Mouse (Mus musculus): Measurements from ENCODE around the gene B4galt7. TPM values are rescaled to one million over a fixed set of nuclear protein-coding genes. Genes with fewer than 3 reads are reported as not detected.
"Not testable (repeated sequence)": the region's sequence is repeated elsewhere in the genome, so short reads cannot be mapped to it uniquely, and the experiment has no call there.

B4galt7 gene
- polyA plus RNA-seq, 1 experiment, result 21.2 TPM

GRCm38 (mm10) chr13:55571027-55571751 lies 28.5 kb upstream of the B4galt7 start, which contains the start of gene Fam193b:
TSS of gene Fam193b (minus strand) at chr13:55571120.
- Histone ChIP-seq H3K4me1 (ENCODE audit: control insufficient read depth, insufficient read depth, low read length) (peaks cover 5% of the 10 kb centered on the region), H3K4me3 (replicated peaks; ENCODE audit: extremely low read depth, low read depth, low read length) (peak within 1 kb of the TSS; percentile 91)
- DNase-seq, result peak; percentile 93
- no peak for TF ChIP-seq CTCF (IDR thresholded peaks at IDR 0.05; ENCODE audit: insufficient read depth, low read length)
- TF ChIP-seq POLR2A (IDR thresholded peaks at IDR 0.05; ENCODE audit: borderline replicate concordance, extremely low read depth, low read depth, low read length), result peak; percentile 45; the same call in 1 of the 2 replicates
- 2% methylated on average over 47 of the region's 47 CpGs for WGBS

- TF ChIP-seq POLR2A (IDR thresholded peaks at IDR 0.05; ENCODE audit: borderline replicate concordance, extremely low read depth, low read depth, low read length) (no peak), CTCF (IDR thresholded peaks at IDR 0.05; ENCODE audit: insufficient read depth, low read length) (no peak)
- no peak for DNase-seq
- Histone ChIP-seq H3K4me3 (replicated peaks; ENCODE audit: extremely low read depth, low read depth, low read length) (no peak overlapping the region), H3K4me1 (ENCODE audit: control insufficient read depth, insufficient read depth, low read length) (peaks cover 5% of the 10 kb centered on the region)
- 71% methylated on average over 2 of the region's 2 CpGs for WGBS
Measured at GRCm38 (mm10) chr13:55571977-55572376, 27.7 kb upstream of the B4galt7 start.

GRCm38 (mm10) chr13:55573432-55573831 lies 26.3 kb upstream of the B4galt7 start, which contains the start of gene Tmed9:
TSS of gene Tmed9 (plus strand) at chr13:55573732.
- H3K4me3 ChIP-seq (replicated peaks; ENCODE audit: extremely low read depth, low read depth, low read length), result no peak within 1 kb of the TSS
- WGBS, result 99% methylated on average over 2 of the region's 2 CpGs
- peaks cover 5% of the 10 kb centered on the region for H3K4me1 ChIP-seq (ENCODE audit: control insufficient read depth, insufficient read depth, low read length)
- DNase-seq, result no peak
- TF ChIP-seq CTCF (IDR thresholded peaks at IDR 0.05; ENCODE audit: insufficient read depth, low read length) (no peak), POLR2A (IDR thresholded peaks at IDR 0.05; ENCODE audit: borderline replicate concordance, extremely low read depth, low read depth, low read length) (no peak)

- Histone ChIP-seq H3K4me1 (ENCODE audit: control insufficient read depth, insufficient read depth, low read length) (peaks cover 4% of the 10 kb centered on the region), H3K4me3 (replicated peaks; ENCODE audit: extremely low read depth, low read depth, low read length) (no peak overlapping the region)
- TF ChIP-seq CTCF (IDR thresholded peaks at IDR 0.05; ENCODE audit: insufficient read depth, low read length) (no peak), POLR2A (IDR thresholded peaks at IDR 0.05; ENCODE audit: borderline replicate concordance, extremely low read depth, low read depth, low read length) (no peak)
- 71% methylated on average over 5 of the region's 5 CpGs for WGBS
- no peak for DNase-seq
Measured at GRCm38 (mm10) chr13:55574321-55574720, 25.4 kb upstream of the B4galt7 start.

- no peak overlapping the region for H3K4me3 ChIP-seq (replicated peaks; ENCODE audit: extremely low read depth, low read depth, low read length)
- no peaks in the 10 kb centered on the region for H3K4me1 ChIP-seq (ENCODE audit: control insufficient read depth, insufficient read depth, low read length)
- WGBS, result 61% methylated on average over 5 of the region's 5 CpGs
- TF ChIP-seq CTCF (IDR thresholded peaks at IDR 0.05; ENCODE audit: insufficient read depth, low read length) (no peak), POLR2A (IDR thresholded peaks at IDR 0.05; ENCODE audit: borderline replicate concordance, extremely low read depth, low read depth, low read length) (no peak)
- no peak for DNase-seq
Measured at GRCm38 (mm10) chr13:55575932-55576331, 23.8 kb upstream of the B4galt7 start.

- H3K4me3 ChIP-seq (replicated peaks; ENCODE audit: extremely low read depth, low read depth, low read length); H3K4me1 ChIP-seq (ENCODE audit: control insufficient read depth, insufficient read depth, low read length); DNase-seq: not testable (repeated sequence)
- 85% methylated on average over 7 of the region's 7 CpGs for WGBS
Measured at GRCm38 (mm10) chr13:55576872-55577271, 22.8 kb upstream of the B4galt7 start.

- Histone ChIP-seq H3K4me1 (ENCODE audit: control insufficient read depth, insufficient read depth, low read length) (no peaks in the 10 kb centered on the region), H3K4me3 (replicated peaks; ENCODE audit: extremely low read depth, low read depth, low read length) (no peak overlapping the region)
- TF ChIP-seq POLR2A (IDR thresholded peaks at IDR 0.05; ENCODE audit: borderline replicate concordance, extremely low read depth, low read depth, low read length) (no peak), CTCF (IDR thresholded peaks at IDR 0.05; ENCODE audit: insufficient read depth, low read length) (no peak)
- no peak for DNase-seq
- WGBS, result 71% methylated on average over 4 of the region's 4 CpGs
Measured at GRCm38 (mm10) chr13:55578086-55578485, 21.6 kb upstream of the B4galt7 start.

- Histone ChIP-seq H3K4me1 (ENCODE audit: control insufficient read depth, insufficient read depth, low read length) (no peaks in the 10 kb centered on the region; the same call in 1 of the 2 replicates), H3K4me3 (replicated peaks; ENCODE audit: extremely low read depth, low read depth, low read length) (no peak overlapping the region)
- WGBS, result 83% methylated on average over 4 of the region's 4 CpGs
- TF ChIP-seq POLR2A (IDR thresholded peaks at IDR 0.05; ENCODE audit: borderline replicate concordance, extremely low read depth, low read depth, low read length), result no peak
- TF ChIP-seq CTCF (IDR thresholded peaks at IDR 0.05; ENCODE audit: insufficient read depth, low read length), result no peak
- DNase-seq, result no peak
Measured at GRCm38 (mm10) chr13:55591961-55592490, 7.7 kb upstream of the B4galt7 start.

- Histone ChIP-seq H3K4me3 (replicated peaks; ENCODE audit: extremely low read depth, low read depth, low read length) (peak overlapping the region; percentile 97), H3K4me1 (ENCODE audit: control insufficient read depth, insufficient read depth, low read length) (no peaks in the 10 kb centered on the region; the same call in 1 of the 2 replicates)
- peak; percentile 90 for DNase-seq
- TF ChIP-seq POLR2A (IDR thresholded peaks at IDR 0.05; ENCODE audit: borderline replicate concordance, extremely low read depth, low read depth, low read length), result peak; percentile 96
- no peak for TF ChIP-seq CTCF (IDR thresholded peaks at IDR 0.05; ENCODE audit: insufficient read depth, low read length)
- 4% methylated on average over 29 of the region's 29 CpGs for WGBS
Measured at GRCm38 (mm10) chr13:55592512-55593253, 7.0 kb upstream of the B4galt7 start.
